In the genomic region with DNA sequence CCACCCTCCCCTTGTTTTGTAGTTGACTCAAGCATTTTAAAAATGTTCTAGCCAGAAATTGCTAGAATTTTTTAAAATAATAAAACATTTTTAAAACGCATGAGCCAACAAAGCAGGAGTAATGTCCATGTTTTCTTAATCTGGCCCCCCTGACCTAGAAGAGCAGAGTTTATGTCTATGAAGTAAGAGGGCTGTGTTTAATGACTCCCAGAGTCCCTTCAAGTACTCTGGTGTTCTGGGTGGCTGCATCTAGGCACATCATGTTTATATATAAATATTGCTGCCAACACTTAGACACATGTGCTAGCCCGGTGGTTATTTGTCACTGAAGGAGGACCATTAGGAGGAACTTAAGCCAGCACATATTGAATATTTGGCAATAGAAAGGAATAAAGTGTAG, we compare ENCODE assay signal across 23 mouse cellular contexts.
DNase-seq lines count a peak whose midpoint lies in the region; ATAC-seq and TF ChIP-seq lines count a peak whose summit lies in the region.
"Had no signal": no experiment of that assay in that cellular context is flagged by ENCODE, and none has a peak within 500 bp of the region (broad histone marks: within the 10 kb centered on the region; RNA-seq: fewer than 3 reads in every experiment).

No protein-coding gene starts in this region.

- no peak for ATAC-seq in kidney, embryonic 16.5 days (ENCODE audit: low FRiP score, low TSS enrichment)
- no peak for ATAC-seq in kidney, embryonic 14.5 days (ENCODE audit: low FRiP score, low TSS enrichment)
- ATAC-seq: CD4-positive, CD25-positive, alpha-beta regulatory T cell, adult 4 months; forebrain, embryonic 14.5 days had no signal

- no peak overlapping the region for H3K9ac ChIP-seq in kidney, embryonic 16.5 days (replicated peaks; ENCODE audit: low read length)
- no peak overlapping the region for H3K9ac ChIP-seq in kidney, embryonic 14.5 days (ENCODE audit: low read depth, low read length)
- H3K9ac ChIP-seq: embryonic facial prominence, embryonic 15.5 days had no signal

- WGBS in kidney, adult 2 months = 37% methylated on average over 2 of the region's 2 CpGs
- 38% methylated on average over 2 of the region's 2 CpGs for WGBS in kidney, embryonic 16.5 days
- WGBS in kidney, embryonic 14.5 days = 27% methylated on average over 2 of the region's 2 CpGs

- H3K4me2 ChIP-seq in kidney, embryonic 16.5 days (replicated peaks; ENCODE audit: low read depth, low read length) = no peak overlapping the region
- no peak overlapping the region for H3K4me2 ChIP-seq in kidney, embryonic 14.5 days (replicated peaks; ENCODE audit: low read depth, low read length)
- H3K4me2 ChIP-seq: embryonic facial prominence, embryonic 15.5 days had no signal

- H3K4me1 ChIP-seq in kidney, adult 2 months (ENCODE audit: control insufficient read depth, insufficient read depth, low read length) = no peaks in the 10 kb centered on the region
- no peaks in the 10 kb centered on the region for H3K4me1 ChIP-seq in kidney, embryonic 16.5 days (ENCODE audit: insufficient read depth, low read length)
- no peaks in the 10 kb centered on the region for H3K4me1 ChIP-seq in kidney, embryonic 14.5 days (ENCODE audit: control insufficient read depth, insufficient read depth, low read length)
- H3K4me1 ChIP-seq: forebrain, embryonic 10.5 days; heart, embryonic 10.5 days had no signal

- TF ChIP-seq POLR2A in kidney, adult 2 months (IDR thresholded peaks at IDR 0.05; ENCODE audit: low read depth, low read length) = no peak

- DNase-seq in kidney, adult 2 months = peak; percentile 58
- DNase-seq in kidney, postnatal 36 days = peak; percentile 6 to 53
- peak; percentile 23 for DNase-seq in NIH3T3 (ENCODE audit: low read depth)
- peak; percentile 54 for DNase-seq in lung, postnatal 25 days (ENCODE audit: low spot score)
- DNase-seq in urinary bladder, adult 2 months (ENCODE audit: low spot score) = no peak
- no peak for DNase-seq in gastrocnemius, postnatal 25 days
- DNase-seq: adrenal gland, postnatal 10 days; B cell, adult 2 months; cerebellum, adult 11 months; cerebellum, adult 8-10 months; cerebellum, postnatal 14 days; embryo, embryonic 11 days; heart, adult 18-20 months; heart, postnatal 10 days had no signal

- H3K27ac ChIP-seq in kidney, adult 2 months (ENCODE audit: insufficient read depth, low read depth, low read length) = no peak overlapping the region
- H3K27ac ChIP-seq in kidney, embryonic 16.5 days (ENCODE audit: low read length) = no peak overlapping the region
- no peak overlapping the region for H3K27ac ChIP-seq in kidney, embryonic 14.5 days (ENCODE audit: low read depth, low read length)
- H3K27ac ChIP-seq: embryonic facial prominence, embryonic 15.5 days; forebrain, embryonic 10.5 days; heart, embryonic 10.5 days had no signal

- no peaks in the 10 kb centered on the region for H3K27me3 ChIP-seq in kidney, adult 2 months (replicated peaks; ENCODE audit: control insufficient read depth, insufficient read depth, low read length)
- no peaks in the 10 kb centered on the region for H3K27me3 ChIP-seq in kidney, embryonic 16.5 days (ENCODE audit: insufficient read depth, low read length)
- no peaks in the 10 kb centered on the region for H3K27me3 ChIP-seq in kidney, embryonic 14.5 days (ENCODE audit: control insufficient read depth, insufficient read depth, low read length)
- H3K27me3 ChIP-seq: embryonic facial prominence, embryonic 15.5 days had no signal

- TF ChIP-seq CTCF in kidney, adult 2 months (conservative IDR thresholded peaks at IDR 0.05; ENCODE audit: insufficient read depth, insufficient read length, low read depth, low read length) = no peak

- H3K9me3 ChIP-seq in kidney, embryonic 16.5 days (ENCODE audit: low read length) = no peaks in the 10 kb centered on the region
- no peaks in the 10 kb centered on the region for H3K9me3 ChIP-seq in kidney, embryonic 14.5 days (ENCODE audit: control insufficient read depth, low read length)
- H3K9me3 ChIP-seq: embryonic facial prominence, embryonic 15.5 days; forebrain, embryonic 10.5 days; heart, embryonic 10.5 days had no signal

- no peaks in the 10 kb centered on the region for H3K36me3 ChIP-seq in kidney, adult 2 months (ENCODE audit: control insufficient read depth, insufficient read depth, low read length)
- H3K36me3 ChIP-seq in kidney, embryonic 16.5 days (ENCODE audit: insufficient read depth, low read length) = no peaks in the 10 kb centered on the region
- no peaks in the 10 kb centered on the region for H3K36me3 ChIP-seq in kidney, embryonic 14.5 days (ENCODE audit: control insufficient read depth, insufficient read depth, low read length)
- H3K36me3 ChIP-seq: embryonic facial prominence, embryonic 15.5 days; forebrain, embryonic 10.5 days; G1E; heart, embryonic 10.5 days had no signal

- no peak overlapping the region for H3K4me3 ChIP-seq in kidney, adult 2 months (ENCODE audit: insufficient read depth, low read depth, low read length)
- H3K4me3 ChIP-seq in kidney, embryonic 16.5 days (ENCODE audit: low read length) = no peak overlapping the region
- no peak overlapping the region for H3K4me3 ChIP-seq in kidney, embryonic 14.5 days (ENCODE audit: low read length)
- H3K4me3 ChIP-seq: embryonic facial prominence, embryonic 15.5 days; erythroblast, embryonic 14.5 days; forebrain, embryonic 10.5 days; heart, embryonic 10.5 days had no signal

Comparison
In these comparisons a context has a peak if more than half of its experiments do, and no peak if none do; other contexts are left out.
1. DNase-seq: peak in kidney, adult 2 months (single experiment), kidney, postnatal 36 days (2 of 2), NIH3T3 (single experiment) and lung, postnatal 25 days (single experiment); none in urinary bladder, adult 2 months (single experiment) and gastrocnemius, postnatal 25 days (single experiment).